Mouse (Mus musculus): ENCODE measurements around the gene Hnrnpab. TPM values are rescaled to one million over a fixed set of nuclear protein-coding genes. Genes with fewer than 3 reads are reported as not detected.

Hnrnpab gene
- total RNA-seq, 2 experiments from 2014 or later = 702 to 1,753 TPM

DNA sequence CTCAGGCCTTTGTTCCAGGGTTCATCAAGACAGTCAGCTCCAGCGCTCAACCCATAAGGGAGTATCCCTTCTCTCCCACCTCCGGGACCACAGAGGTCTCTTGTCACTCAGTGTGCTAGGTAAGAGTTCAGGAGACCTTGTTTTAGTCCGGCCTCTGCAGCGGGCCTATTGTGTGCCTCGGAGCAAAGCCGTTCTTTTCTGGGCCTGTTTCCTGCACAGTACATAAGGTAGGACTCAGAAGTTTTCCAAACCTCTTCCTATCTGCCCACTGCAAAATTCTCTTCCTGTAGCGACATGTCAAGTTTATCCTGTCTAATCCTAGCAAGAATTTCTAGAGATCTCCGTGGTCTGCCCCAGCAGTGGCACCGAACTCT is 22.6 kb downstream of the Hnrnpab start:
- ATAC-seq (replicated peaks; ENCODE audit: low FRiP score, low TSS enrichment, poor library complexity, severe bottlenecking) = peak; percentile 7

- ATAC-seq (replicated peaks; ENCODE audit: low FRiP score, low TSS enrichment, poor library complexity, severe bottlenecking) = 0 out of 2 replicates have a peak, but pooled peaks have one; percentile 37
These were observed 23.9 kb downstream of the Hnrnpab start for GRCm38 (mm10) chr11:51582713-51583112.

DNA sequence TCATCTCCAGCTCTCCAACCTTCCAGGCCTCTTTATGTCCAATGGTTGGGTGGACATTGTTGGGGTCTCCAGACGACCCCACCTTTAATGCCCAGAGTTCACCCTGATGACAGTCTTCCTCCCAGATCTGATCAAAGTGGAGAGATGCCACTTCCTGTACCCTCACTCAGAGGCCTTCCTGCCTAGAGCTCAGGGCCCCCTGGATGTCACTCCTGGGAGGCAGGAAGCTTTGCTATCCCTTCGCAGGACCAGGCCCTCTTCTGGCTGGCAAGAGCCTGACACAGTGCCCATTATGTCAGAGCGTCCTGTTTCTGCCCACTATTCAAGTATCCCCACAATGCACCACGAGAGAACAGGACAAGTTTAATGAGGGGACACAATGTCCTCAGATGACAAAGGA is 27.6 kb downstream of the Hnrnpab start:
- ATAC-seq (replicated peaks; ENCODE audit: low FRiP score, low TSS enrichment, poor library complexity, severe bottlenecking) = no peak

DNA sequence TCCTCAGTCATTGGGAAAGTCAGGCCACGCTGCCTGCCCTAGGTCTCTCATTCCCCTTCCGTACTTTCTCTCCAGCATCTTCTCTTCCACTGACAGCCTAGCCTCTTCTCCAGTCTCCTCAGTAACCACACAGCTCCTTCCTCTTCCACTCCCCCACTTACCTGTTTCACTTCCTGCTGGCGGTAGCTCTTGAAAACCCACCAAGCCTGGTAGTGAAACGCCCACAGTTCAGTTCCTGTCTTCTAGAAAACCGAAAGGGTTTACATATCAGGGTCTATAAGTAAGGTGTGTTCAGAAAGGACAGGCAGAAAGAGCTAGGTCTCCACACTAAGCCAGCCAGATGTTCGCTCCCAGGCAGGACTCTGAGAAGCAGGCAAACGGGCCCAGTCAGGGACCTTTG is 29.1 kb downstream of the Hnrnpab start:
- no peak for ATAC-seq (replicated peaks; ENCODE audit: low FRiP score, low TSS enrichment, poor library complexity, severe bottlenecking)

DNA sequence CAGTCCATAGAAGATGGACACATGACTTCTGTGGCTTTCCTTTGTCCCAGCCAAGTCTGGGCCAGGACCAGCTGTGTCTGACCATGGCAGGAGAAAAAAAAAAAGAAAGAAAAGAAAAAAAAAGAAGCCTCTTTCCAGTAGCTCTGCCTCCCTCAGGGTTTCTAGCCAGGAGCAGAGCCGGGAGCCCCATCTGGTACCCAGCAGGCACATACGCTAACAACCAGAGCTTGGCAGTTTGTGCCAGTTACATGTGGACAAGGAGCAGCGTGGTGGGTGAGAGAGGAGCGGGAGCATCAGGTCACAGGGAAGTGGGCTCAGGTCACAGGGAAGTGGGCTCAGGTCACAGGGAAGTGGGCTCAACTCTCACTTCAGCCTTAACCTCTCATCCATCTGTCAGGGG is 30.2 kb downstream of the Hnrnpab start:
- no peak for ATAC-seq (replicated peaks; ENCODE audit: low FRiP score, low TSS enrichment, poor library complexity, severe bottlenecking)

DNA sequence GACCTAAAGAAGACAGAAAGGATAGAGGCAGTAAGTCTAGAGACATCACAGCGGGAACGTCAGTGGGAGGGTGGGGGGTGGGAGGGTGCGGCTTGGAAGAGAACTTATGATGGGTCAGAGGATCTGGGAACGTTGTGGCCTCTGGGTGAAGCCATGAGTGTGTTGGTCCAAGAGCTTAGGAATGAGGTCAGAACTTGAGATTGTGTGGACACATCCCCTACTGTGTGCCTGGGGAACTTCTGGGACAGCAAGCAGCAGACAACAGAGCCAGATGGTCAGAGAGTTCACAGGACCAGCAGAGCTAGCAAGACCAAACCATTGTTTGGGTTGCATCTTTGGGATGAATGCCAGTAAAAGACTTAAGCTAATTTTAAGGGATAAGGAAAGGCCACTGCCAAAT is 37.8 kb downstream of the Hnrnpab start:
- ATAC-seq (replicated peaks; ENCODE audit: low FRiP score, low TSS enrichment, poor library complexity, severe bottlenecking) = no peak

DNA sequence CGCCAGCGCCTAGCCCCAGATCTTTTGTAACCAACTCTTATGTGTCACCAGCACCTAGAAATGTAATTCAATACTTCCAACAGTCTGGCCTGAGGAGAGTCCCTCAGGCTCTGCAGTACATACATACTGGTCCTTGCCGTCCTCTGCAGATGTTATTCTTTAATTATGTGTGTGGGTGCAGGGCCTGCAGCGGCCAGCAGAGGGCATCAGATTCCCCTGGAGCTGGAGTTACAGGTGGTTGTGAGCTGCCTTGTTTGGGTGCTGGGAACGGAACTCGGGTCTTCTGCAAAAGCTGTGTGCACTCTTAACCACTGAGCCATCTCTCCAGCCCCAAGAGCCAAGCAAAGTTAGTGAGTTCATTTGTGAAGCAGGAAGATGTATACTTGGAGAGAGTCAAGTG is 40.7 kb downstream of the Hnrnpab start:
- ATAC-seq (replicated peaks; ENCODE audit: low FRiP score, low TSS enrichment, poor library complexity, severe bottlenecking) = no peak

DNA sequence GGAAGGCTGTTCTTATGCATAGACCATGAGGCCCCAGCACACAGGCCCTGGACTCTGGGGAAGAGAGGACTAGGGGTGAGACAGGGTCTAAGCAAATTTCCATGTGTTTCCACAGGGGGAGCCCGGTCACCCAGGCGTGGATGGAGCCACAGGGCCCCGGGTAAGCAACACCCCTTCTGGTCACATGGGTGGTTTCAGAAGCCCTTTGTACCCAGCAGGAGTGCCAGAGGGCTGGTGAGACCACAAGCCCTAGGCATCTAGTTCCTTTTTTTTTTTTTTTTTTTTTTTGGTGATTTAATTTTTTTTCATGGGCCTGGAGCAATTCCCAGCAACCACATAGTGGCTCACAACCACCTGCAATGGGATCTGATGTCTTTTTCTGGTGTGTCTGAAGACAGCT is 41.6 kb downstream of the Hnrnpab start:
- ATAC-seq (replicated peaks; ENCODE audit: low FRiP score, low TSS enrichment, poor library complexity, severe bottlenecking) = 0 out of 2 replicates have a peak, but pooled peaks have one; percentile 44

- no peak for ATAC-seq (replicated peaks; ENCODE audit: low FRiP score, low TSS enrichment, poor library complexity, severe bottlenecking)
These were observed 43.4 kb downstream of the Hnrnpab start for GRCm38 (mm10) chr11:51563276-51563675.

DNA sequence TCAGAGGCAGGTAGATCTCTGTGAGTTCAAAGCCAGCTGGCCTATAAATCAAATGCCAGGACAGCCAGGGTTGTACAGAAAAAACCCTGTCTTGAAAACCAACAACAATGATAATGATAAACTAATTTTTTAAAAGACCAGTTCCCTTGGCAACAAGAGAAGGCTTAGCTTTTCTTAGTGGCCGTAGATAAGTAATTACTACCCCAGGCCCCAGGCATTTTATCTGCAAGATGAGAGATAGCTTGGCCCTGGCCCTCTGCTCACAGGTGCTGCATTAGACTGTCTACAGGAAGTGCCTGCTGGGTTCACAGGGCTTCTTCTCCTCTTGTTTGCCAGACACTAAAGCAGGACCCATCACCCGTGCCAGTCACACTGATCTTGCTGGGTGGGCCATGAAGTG is 51.6 kb downstream of the Hnrnpab start:
- ATAC-seq (replicated peaks; ENCODE audit: low FRiP score, low TSS enrichment, poor library complexity, severe bottlenecking) = no peak

GRCm38 (mm10) chr11:51554590-51554989 is 52.1 kb downstream of the Hnrnpab start:
- no peak for ATAC-seq (replicated peaks; ENCODE audit: low FRiP score, low TSS enrichment, poor library complexity, severe bottlenecking)

- no peak for ATAC-seq (replicated peaks; ENCODE audit: low FRiP score, low TSS enrichment, poor library complexity, severe bottlenecking)
These were observed 54.6 kb downstream of the Hnrnpab start for GRCm38 (mm10) chr11:51552091-51552490.

- ATAC-seq (replicated peaks; ENCODE audit: low FRiP score, low TSS enrichment, poor library complexity, severe bottlenecking) = no peak
These were observed 55.4 kb downstream of the Hnrnpab start for GRCm38 (mm10) chr11:51551253-51551652.

Other genes starting within 250 kb of the Hnrnpab start
- gene Phykpl, start 22.1 kb downstream of the Hnrnpab start, total RNA-seq (2014; fragmentation: Nextera tagmentation) = 30.5 and 34.7 TPM in 2 replicates
- 8.8 and 19.9 TPM in 2 replicates for gene Phykpl, start 22.1 kb downstream of the Hnrnpab start, total RNA-seq (2017)
- gene Nhp2, start 12.9 kb upstream of the Hnrnpab start, total RNA-seq (2014; fragmentation: Nextera tagmentation) = 285 and 292 TPM in 2 replicates
- gene Nhp2, start 12.9 kb upstream of the Hnrnpab start, total RNA-seq (2017) = 141 and 176 TPM in 2 replicates
- 37.0 TPM in 2 replicates for gene Rmnd5b, start 29.0 kb upstream of the Hnrnpab start, total RNA-seq (2014; fragmentation: Nextera tagmentation)
- 9.5 and 17.6 TPM in 2 replicates for gene Rmnd5b, start 29.0 kb upstream of the Hnrnpab start, total RNA-seq (2017)
- not detected in 2 replicates for gene N4bp3, start 44.0 kb upstream of the Hnrnpab start, total RNA-seq (2014; fragmentation: Nextera tagmentation)
- 0.89 and 1.1 TPM in 2 replicates for gene N4bp3, start 44.0 kb upstream of the Hnrnpab start, total RNA-seq (2017)
- gene D930048N14Rik, start 44.1 kb upstream of the Hnrnpab start, total RNA-seq (2014; fragmentation: Nextera tagmentation) = not detected in 2 replicates
- gene D930048N14Rik, start 44.1 kb upstream of the Hnrnpab start, total RNA-seq (2017) = not detected in 2 replicates
- 26.9 and 27.6 TPM in 2 replicates for gene 0610009B22Rik, start 82.0 kb upstream of the Hnrnpab start, total RNA-seq (2014; fragmentation: Nextera tagmentation)
- 11.5 and 13.8 TPM in 2 replicates for gene 0610009B22Rik, start 82.0 kb upstream of the Hnrnpab start, total RNA-seq (2017)
- gene Sec24a, start 156.8 kb upstream of the Hnrnpab start, total RNA-seq (2014; fragmentation: Nextera tagmentation) = 23.5 and 30.5 TPM in 2 replicates
- 6.2 and 6.5 TPM in 2 replicates for gene Sec24a, start 156.8 kb upstream of the Hnrnpab start, total RNA-seq (2017)
- 63.9 and 74.0 TPM in 2 replicates for gene Sar1b, start 156.8 kb upstream of the Hnrnpab start, total RNA-seq (2014; fragmentation: Nextera tagmentation)
- gene Sar1b, start 156.8 kb upstream of the Hnrnpab start, total RNA-seq (2017) = 62.2 and 85.3 TPM in 2 replicates